Mouse (Mus musculus): ENCODE results near the gene Prrt2.

DNA sequence TGATC is 4.7 kb downstream of the Prrt2 start, which contains the start of gene Pagr1b:
- TF ChIP-seq USF1 (IDR thresholded peaks at IDR 0.05; ENCODE audit: low read depth, low read length) = no peak
- no peak for TF ChIP-seq USF2 (IDR thresholded peaks at IDR 0.05; ENCODE audit: borderline replicate concordance in 1 of 2, insufficient read depth in 1 of 2, low read depth in 1 of 2, low read length in 2 of 2)
- TF ChIP-seq GATA1 (IDR thresholded peaks at IDR 0.05; ENCODE audit: low read depth, low read length) = no peak
- TF ChIP-seq NELFE (IDR thresholded peaks at IDR 0.05; ENCODE audit: low read depth, low read length) = no peak

Data from MEL (cell line).